Mouse (Mus musculus) midbrain, embryonic 15.5 days (tissue): Measurements from ENCODE around the gene Gm867. TPM values are rescaled to one million over a fixed set of nuclear protein-coding genes. Genes with fewer than 3 reads are reported as not detected.

ENCODE experiments used
- polyA plus RNA-seq: library from polyadenylated mRNA; unstranded; fragments of >200 nt; fragmentation: Nextera tagmentation; extraction: Ambion mirVana; gene quantifications from 2 replicates; pipeline ENCODE4 v1.2.1, GENCODE M21; 2015

The Gm867 gene
- polyA plus RNA-seq, 1 experiment from 2014 or later = 1.3 TPM

Other genes starting within 250 kb of the Gm867 start
- gene Cabin1, start 176.3 kb downstream of the Gm867 start, polyA plus RNA-seq = 36.6 and 42.2 TPM in 2 replicates
- 64.7 and 65.8 TPM in 2 replicates for gene Ddt, start 167.3 kb downstream of the Gm867 start, polyA plus RNA-seq
- gene Gm20441, start 159.7 kb downstream of the Gm867 start, polyA plus RNA-seq = not detected in 2 replicates
- gene Gstt3, start 159.3 kb downstream of the Gm867 start, polyA plus RNA-seq = 0.61 and 1.6 TPM in 2 replicates
- gene Gstt1, start 142.1 kb downstream of the Gm867 start, polyA plus RNA-seq = 14.5 and 16.9 TPM in 2 replicates
- not detected in 2 replicates for gene Gstt4, start 118.1 kb downstream of the Gm867 start, polyA plus RNA-seq
- gene Gstt2, start 103.2 kb downstream of the Gm867 start, polyA plus RNA-seq = 7.4 and 7.5 TPM in 2 replicates
- gene Mif, start 80.4 kb downstream of the Gm867 start, polyA plus RNA-seq = 1,455 and 1,508 TPM in 2 replicates
- 2.1 and 2.8 TPM in 2 replicates for gene Derl3, start 47.3 kb downstream of the Gm867 start, polyA plus RNA-seq
- gene Smarcb1, start 19.1 kb downstream of the Gm867 start, polyA plus RNA-seq = 300 and 303 TPM in 2 replicates
- 82.8 and 88.3 TPM in 2 replicates for gene Chchd10, start 7.5 kb downstream of the Gm867 start, polyA plus RNA-seq
- 18.2 and 21.6 TPM in 2 replicates for gene Mmp11, start 4.2 kb downstream of the Gm867 start, polyA plus RNA-seq
- gene Vpreb3, start 2.4 kb upstream of the Gm867 start, polyA plus RNA-seq = 0.77 TPM in 1 of 2 replicates, not detected in the other
- not detected in 2 replicates for gene Gm5134, start 13.8 kb upstream of the Gm867 start, polyA plus RNA-seq
- 12.8 TPM in 2 replicates for gene Zfp280b, start 92.0 kb upstream of the Gm867 start, polyA plus RNA-seq
- not detected in 2 replicates for gene Slc5a4b, start 170.3 kb upstream of the Gm867 start, polyA plus RNA-seq
- gene Slc5a4a, start 206.8 kb upstream of the Gm867 start, polyA plus RNA-seq = 0.15 TPM in 1 of 2 replicates, not detected in the other